Mouse (Mus musculus) cerebellum, adult 11-12 months (tissue): Measurements from ENCODE around the gene Akr1b10.
"Not testable (repeated sequence)": the region's sequence is repeated elsewhere in the genome, so short reads cannot be mapped to it uniquely, and the experiment has no call there.

Experiments
- DNase-seq: peaks from one replicate; pipeline ENCODE4 v3.0.0; 2022

Akr1b10 gene

DNA sequence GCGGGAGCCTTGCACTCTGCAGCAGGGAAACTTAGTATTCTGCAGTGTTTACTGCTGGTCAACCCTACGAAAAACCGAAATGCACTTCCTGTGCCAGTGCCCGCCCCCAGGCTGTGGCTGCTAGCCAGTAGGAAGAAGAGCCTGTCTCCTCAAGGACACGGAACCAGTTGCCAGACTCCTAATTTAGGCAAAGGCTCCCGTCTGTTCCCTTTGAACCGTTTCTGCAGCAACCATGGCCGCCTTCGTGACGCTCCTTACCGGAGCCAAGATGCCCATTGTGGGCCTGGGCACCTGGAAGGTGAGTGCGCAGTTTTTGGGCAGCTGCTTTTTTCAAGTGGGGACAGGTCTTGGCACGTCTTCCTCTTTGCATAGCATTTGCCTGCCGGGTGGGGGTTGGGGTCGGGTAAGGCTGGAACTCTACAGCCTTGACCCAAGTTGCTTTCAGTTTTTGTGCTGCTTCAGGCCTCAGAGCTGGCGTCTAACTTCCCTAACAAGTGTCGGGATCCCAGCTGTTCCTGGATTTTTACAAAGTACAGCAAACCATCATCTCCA lies at the start of gene Akr1b10:
Gene Akr1b10 (plus strand): TSS at position 109 of the 552 bp plus-strand sequence.
- DNase-seq: peak; percentile 77

DNA sequence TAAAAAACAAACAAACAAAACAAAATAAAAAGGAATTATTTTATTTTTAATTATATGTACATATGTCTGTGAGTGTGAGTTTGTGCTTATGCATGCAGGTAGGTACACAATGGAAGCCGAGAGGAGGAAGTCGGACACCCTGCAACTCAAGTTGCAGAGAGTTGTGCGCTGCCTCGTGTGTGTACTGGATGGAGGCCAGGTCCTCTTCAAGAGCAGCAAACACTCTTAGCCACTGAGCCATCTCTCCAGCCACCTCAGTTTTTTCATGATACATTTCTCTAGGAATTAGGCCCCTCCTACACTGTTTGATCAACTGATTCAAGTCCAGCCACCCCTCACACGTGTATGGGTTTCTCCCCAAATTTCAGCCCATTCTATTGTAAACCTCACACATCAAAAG lies 49.3 kb upstream of the Akr1b10 start:
- no peak for DNase-seq

DNA sequence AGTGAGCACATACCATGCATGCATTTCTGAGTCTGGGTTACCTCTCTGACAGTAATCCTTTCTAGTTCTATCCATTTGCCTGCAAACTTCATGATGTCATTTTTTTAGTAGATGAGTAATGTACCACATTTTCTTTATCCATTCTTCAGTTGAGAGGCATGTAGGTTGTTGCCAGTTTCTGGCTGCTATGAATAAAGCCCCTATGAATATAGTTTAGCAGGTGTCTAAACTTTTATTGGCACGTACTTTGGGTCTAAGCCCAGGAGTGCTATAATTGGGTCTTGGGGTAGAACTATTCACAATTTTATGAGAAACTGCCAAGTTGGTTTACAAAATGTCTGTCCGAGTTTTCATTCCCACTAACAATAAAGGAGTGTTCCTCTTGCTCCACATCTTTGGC lies 46.2 kb upstream of the Akr1b10 start:
- no peak for DNase-seq

GRCm38 (mm10) chr6:34341991-34342390 lies 42.0 kb upstream of the Akr1b10 start:
- no peak for DNase-seq

DNA sequence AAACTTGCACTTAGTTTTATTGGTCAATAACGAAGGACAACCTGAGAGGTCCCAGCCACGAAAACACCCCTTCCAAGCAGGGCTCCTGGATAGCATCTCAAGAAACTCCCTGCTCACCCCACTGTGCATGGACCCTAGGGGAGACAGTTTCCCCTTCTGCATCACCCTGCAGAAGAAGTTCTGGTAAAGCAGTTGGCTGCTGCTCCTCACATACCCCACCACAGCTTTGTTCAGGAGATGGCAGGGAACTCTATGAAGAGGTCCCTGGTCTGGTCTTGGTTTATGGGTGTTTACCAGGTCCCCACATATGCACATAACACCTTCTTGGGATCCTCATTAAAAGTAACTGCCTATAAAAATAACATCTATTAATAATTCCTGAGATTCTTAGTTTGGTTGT lies 41.5 kb upstream of the Akr1b10 start:
- no peak for DNase-seq

DNA sequence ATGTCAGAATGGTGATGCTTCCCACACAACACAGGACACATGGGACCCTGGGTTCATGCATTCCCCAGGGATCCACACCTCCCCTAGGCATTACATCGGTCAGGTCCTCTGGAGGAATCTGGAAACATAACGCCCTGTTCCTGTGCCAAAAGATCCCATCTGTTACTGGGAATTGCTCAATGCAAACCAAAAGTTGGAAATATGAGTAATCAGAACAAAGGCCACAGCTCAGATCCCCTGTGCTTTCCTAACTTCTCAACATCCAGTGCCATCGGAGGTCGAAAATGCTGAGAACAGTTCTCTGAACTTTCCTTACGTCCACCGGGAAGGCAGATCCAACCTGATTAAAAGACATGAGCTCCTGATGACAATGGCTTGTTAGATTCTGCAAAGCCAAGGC lies 40.6 kb upstream of the Akr1b10 start:
- DNase-seq: no peak

DNA sequence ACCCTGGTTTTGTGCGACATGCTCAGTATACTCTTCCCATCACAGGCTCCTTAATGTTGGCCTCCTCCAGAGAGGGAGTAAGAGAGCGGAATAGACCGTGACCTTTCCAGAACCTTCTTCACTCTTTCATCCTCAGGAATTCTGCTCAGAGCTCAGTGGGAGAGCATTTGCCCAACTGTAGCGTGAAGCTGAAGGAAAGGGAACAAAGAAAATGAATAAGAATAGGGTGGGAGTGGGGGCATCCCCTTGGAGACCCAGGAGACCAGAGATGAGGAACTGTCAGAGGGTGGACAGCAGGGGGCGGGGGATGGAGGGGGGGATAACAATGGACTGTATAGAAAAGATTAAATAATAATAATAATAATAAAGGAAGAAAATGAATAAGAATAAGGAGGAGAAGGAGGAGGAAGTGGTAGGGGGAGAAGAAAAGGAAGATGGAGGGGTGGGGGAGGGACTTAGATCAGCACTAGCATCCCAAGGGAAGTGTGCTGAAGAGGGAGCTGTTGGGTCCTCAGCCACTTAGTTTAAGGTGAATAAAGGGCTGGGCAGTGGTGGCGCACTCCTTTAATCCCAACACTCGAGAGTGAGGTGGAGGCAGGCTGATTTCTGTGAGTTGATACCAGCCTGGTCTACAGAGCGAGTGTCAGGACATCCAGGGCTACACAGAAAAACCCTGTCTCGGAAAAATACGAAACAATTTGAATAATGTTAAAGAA lies 39.7 kb upstream of the Akr1b10 start:
- DNase-seq: no peak

- DNase-seq: no peak
These were observed 39.1 kb upstream of the Akr1b10 start for GRCm38 (mm10) chr6:34344935-34345334.

GRCm38 (mm10) chr6:34346096-34346898 lies 37.7 kb upstream of the Akr1b10 start:
- DNase-seq: peak; percentile 20

- DNase-seq: no peak
These were observed 33.9 kb upstream of the Akr1b10 start for GRCm38 (mm10) chr6:34350037-34350699.

DNA sequence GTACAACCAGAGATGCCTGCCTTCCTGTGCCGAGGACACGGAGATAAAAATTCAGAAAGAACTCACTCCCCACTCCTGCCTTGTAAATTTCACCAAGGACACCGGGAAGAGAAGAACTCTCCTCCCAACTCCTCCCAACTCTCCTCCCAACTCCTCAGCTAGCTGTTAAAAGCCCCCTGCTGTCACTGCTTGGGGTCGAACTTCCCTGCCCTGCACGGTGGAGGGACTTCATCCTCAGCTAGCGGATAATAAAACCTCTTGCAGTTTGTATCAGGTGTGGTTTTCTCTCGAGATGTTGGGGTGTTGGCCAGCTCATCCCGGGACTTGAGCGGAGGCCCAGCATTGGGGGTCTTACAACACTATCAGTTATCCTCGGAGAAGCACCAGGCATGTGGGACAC lies 32.5 kb upstream of the Akr1b10 start:
- not testable (repeated sequence) for DNase-seq

- no peak for DNase-seq
These were observed 31.6 kb upstream of the Akr1b10 start for GRCm38 (mm10) chr6:34352401-34352800.

DNA sequence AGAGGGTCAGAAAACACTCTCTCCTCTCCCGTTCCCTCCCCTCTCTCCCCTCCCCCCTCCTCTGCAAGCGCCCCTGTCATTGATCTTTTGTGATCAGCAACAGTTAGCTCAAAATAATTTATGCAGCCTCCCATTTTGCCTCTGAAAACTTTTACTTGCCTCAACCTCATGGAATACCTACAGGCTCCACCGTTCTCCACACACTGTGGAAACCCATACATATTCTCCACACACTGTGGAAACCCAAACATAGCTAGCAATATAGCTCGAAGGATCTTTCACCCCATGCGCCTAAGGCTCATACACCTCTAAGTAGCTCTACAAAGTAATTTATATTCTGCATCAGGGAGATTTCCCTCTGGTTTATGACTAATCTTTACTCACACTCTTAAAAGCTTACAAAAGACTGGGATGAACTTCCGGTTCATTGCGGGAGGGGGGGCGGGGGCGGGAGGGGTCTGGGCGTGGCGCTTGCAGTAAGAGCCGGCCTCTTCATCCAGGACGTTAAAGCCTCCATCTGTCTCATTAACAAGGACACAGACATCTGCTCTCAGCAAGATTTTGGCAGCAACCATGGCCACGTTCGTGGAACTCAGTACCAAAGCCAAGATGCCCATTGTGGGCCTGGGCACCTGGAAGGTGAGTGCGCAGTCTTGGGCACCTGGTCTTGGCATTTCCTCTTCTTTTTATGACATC lies 30.2 kb upstream of the Akr1b10 start, which contains the start of gene Akr1b8:
Gene Akr1b8 (plus strand): TSS at position 462 of the 696 bp plus-strand sequence.
- DNase-seq: peak; percentile 83

- no peak for DNase-seq
These were observed 29.4 kb upstream of the Akr1b10 start for GRCm38 (mm10) chr6:34354354-34355348.

- DNase-seq: no peak
These were observed 28.7 kb upstream of the Akr1b10 start for GRCm38 (mm10) chr6:34355349-34355747.

DNA sequence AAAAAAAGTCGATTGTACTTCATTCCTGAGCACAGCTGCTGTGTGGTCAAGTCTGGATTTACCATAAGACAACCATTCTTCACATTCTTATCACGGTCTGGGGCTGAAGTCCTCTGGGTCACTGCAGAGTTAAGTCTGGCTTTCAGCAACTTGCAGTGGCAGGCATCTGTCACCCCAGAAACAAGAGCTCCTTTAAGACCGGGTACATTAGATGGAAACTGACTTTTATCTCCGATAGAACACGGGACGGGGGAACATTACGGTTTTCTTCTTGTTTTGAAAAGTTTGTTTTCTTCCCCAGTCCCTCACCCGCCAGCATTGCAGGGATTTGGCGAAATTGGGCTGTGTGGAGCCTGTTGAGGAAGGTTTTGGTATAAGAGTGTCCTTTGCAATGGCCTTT lies 28.2 kb upstream of the Akr1b10 start:
- DNase-seq: no peak

- no peak for DNase-seq
These were observed 19.5 kb upstream of the Akr1b10 start for GRCm38 (mm10) chr6:34364217-34365136.

GRCm38 (mm10) chr6:34367998-34368397 lies 16.0 kb upstream of the Akr1b10 start:
- DNase-seq: no peak

DNA sequence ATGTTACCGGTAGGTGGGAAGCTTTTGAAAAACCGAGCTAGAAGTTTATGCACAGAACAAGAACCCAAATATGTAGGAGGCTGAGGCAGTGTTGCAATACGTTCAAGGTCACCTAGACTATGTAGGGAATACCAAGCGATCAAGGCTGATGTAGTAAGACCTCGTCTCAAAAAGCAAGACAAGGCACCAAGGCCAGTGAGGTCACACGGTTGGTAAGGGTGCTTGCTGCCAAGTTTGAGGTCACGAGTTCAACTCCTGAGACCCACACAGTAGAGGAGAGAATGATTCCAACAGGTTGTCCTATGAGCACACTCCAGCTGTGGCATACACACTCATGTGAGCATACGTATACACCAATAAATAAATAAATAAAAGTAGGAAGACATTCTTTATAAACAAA lies 13.9 kb upstream of the Akr1b10 start:
- DNase-seq: no peak

DNA sequence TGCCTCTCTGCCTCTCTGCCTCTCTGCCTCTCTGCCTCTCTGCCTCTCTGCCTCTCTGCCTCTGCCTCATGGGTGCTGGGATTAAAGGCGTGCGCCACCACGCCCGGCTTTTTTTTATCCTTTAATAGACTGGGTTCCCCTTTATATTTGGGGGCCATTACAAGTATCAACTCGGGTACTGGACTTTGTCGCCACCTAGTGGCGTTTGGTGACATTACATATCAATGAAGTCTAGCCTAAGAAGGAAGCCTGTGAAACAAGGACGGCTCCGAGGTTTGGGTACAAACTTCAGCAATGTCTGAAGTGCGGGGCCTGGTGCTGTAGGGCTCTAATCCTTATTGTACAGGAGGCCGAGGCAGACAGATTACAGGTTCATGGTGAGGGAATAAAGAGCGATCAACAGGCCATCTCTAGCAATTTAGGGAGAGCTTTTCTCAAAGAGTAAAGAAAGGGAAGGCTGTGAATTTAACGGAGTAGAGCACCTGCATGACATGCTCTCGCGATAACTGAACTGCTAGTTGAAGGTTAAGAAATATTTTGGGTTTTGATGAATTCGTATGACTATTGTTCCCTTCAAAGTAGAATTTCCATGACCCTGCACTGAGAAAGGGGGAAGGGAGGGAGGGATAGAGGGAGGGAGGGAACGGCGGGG lies 12.2 kb upstream of the Akr1b10 start:
- DNase-seq: peak; percentile 52
